Mouse (Mus musculus) erythroblast, embryonic 14.5 days (primary cell): ENCODE results near the gene Brd2. TPM values are rescaled to one million over a fixed set of nuclear protein-coding genes. Genes with fewer than 3 reads are reported as not detected.
A peak's percentile ranks its signal among the peaks of the same experiment; 100 is the strongest.

Experiments used
- H3K27me3 ChIP-seq: 2 replicates; pipeline ENCODE4 v1.6.1; 2012; ENCODE audit warnings: inconsistent platforms; ENCODE audit not compliant: control insufficient read depth
- H3K36me3 ChIP-seq: 2 replicates; pipeline ENCODE4 v1.6.1; 2012; ENCODE audit warnings: mild to moderate bottlenecking, inconsistent platforms; ENCODE audit not compliant: control insufficient read depth
- H3K4me1 ChIP-seq: 2 replicates; pipeline ENCODE4 v1.6.1; 2012; ENCODE audit warnings: inconsistent platforms; ENCODE audit not compliant: control insufficient read depth
- H3K4me3 ChIP-seq: replicated peaks from 2 replicates; pipeline ENCODE3; 2012; ENCODE audit warnings: moderate library complexity, mild to moderate bottlenecking, inconsistent platforms
- H3K9me3 ChIP-seq: 2 replicates; pipeline ENCODE4 v1.6.1; 2012; ENCODE audit warnings: low read length, inconsistent platforms, mixed read lengths; ENCODE audit not compliant: control insufficient read depth
- GATA1 ChIP-seq: IDR thresholded peaks from 2 replicates; pipeline ENCODE4 v1.6.1; 2012; ENCODE audit warnings: low read length, inconsistent platforms, mixed read lengths
- TAL1 ChIP-seq: IDR thresholded peaks from 3 replicates; pipeline ENCODE4 v1.6.1; 2012; ENCODE audit warnings: low read length, inconsistent platforms, mixed read lengths
- polyA plus RNA-seq: library from polyadenylated mRNA; stranded (reverse); fragments of >175 nt; gene quantifications from 2 replicates; pipeline ENCODE4 v1.2.3, GENCODE M21; 2012

The Brd2 gene
- polyA plus RNA-seq, result 28.3 and 30.4 TPM in 2 replicates

GRCm38 (mm10) chr17:34122188-34122984 is at the start of gene Brd2:
Gene Brd2, minus strand, starts transcription at chr17:34122634.
- Histone ChIP-seq H3K9me3 (no peaks in the 10 kb centered on the region), H3K36me3 (peaks cover 23% of the 10 kb centered on the region), H3K4me3 (peak within 1 kb of the TSS; percentile 100), H3K27me3 (no peaks in the 10 kb centered on the region), H3K4me1 (peaks cover 74% of the 10 kb centered on the region)
- TF ChIP-seq GATA1 (no peak), TAL1 (no peak)

GRCm38 (mm10) chr17:34170877-34171498 is 48.6 kb upstream of the Brd2 start:
- TF ChIP-seq GATA1 (no peak), TAL1 (no peak)
- no peaks in the 10 kb centered on the region for H3K36me3 ChIP-seq
- H3K4me1 ChIP-seq, result peaks cover 4% of the 10 kb centered on the region; the same call in 1 of the 2 replicates
- H3K4me3 ChIP-seq, result no peak overlapping the region
- peaks cover 7% of the 10 kb centered on the region for H3K27me3 ChIP-seq
- peaks cover 8% of the 10 kb centered on the region for H3K9me3 ChIP-seq

GRCm38 (mm10) chr17:34170487-34170876 is 48.0 kb upstream of the Brd2 start:
- Histone ChIP-seq H3K4me3 (no peak overlapping the region), H3K36me3 (no peaks in the 10 kb centered on the region), H3K27me3 (peaks cover 7% of the 10 kb centered on the region), H3K4me1 (peaks cover 4% of the 10 kb centered on the region; the same call in 1 of the 2 replicates), H3K9me3 (peaks cover 11% of the 10 kb centered on the region)
- no peak for TF ChIP-seq GATA1
- TF ChIP-seq TAL1, result no peak

GRCm38 (mm10) chr17:34169279-34169678 is 46.8 kb upstream of the Brd2 start:
- Histone ChIP-seq H3K4me1 (peaks cover 4% of the 10 kb centered on the region; the same call in 1 of the 2 replicates), H3K27me3 (peaks cover 7% of the 10 kb centered on the region), H3K4me3 (no peak overlapping the region), H3K36me3 (no peaks in the 10 kb centered on the region), H3K9me3 (peaks cover 12% of the 10 kb centered on the region)
- no peak for TF ChIP-seq GATA1
- no peak for TF ChIP-seq TAL1

GRCm38 (mm10) chr17:34165033-34165730 is 42.7 kb upstream of the Brd2 start:
- Histone ChIP-seq H3K4me3 (no peak overlapping the region), H3K4me1 (no peaks in the 10 kb centered on the region), H3K27me3 (peaks cover 4% of the 10 kb centered on the region; the same call in 1 of the 2 replicates), H3K36me3 (no peaks in the 10 kb centered on the region), H3K9me3 (peaks cover 8% of the 10 kb centered on the region)
- TF ChIP-seq TAL1, result no peak
- no peak for TF ChIP-seq GATA1

- peaks cover 4% of the 10 kb centered on the region; the same call in 1 of the 2 replicates for H3K27me3 ChIP-seq
- H3K4me1 ChIP-seq, result no peaks in the 10 kb centered on the region
- TF ChIP-seq GATA1, result no peak
- TF ChIP-seq TAL1, result no peak
- no peak overlapping the region for H3K4me3 ChIP-seq
- peaks cover 6% of the 10 kb centered on the region for H3K9me3 ChIP-seq
- no peaks in the 10 kb centered on the region for H3K36me3 ChIP-seq
Observed at GRCm38 (mm10) chr17:34164202-34164895, 41.9 kb upstream of the Brd2 start.

GRCm38 (mm10) chr17:34155534-34155933 is 33.1 kb upstream of the Brd2 start:
- Histone ChIP-seq H3K27me3 (no peaks in the 10 kb centered on the region), H3K4me3 (no peak overlapping the region), H3K36me3 (no peaks in the 10 kb centered on the region), H3K9me3 (no peaks in the 10 kb centered on the region), H3K4me1 (no peaks in the 10 kb centered on the region)
- TF ChIP-seq GATA1, result no peak
- no peak for TF ChIP-seq TAL1

GRCm38 (mm10) chr17:34152923-34153322 is 30.5 kb upstream of the Brd2 start, which contains the start of gene H2-DMb1:
Gene H2-DMb1, plus strand, starts transcription at chr17:34153072.
- no peak within 1 kb of the TSS for H3K4me3 ChIP-seq
- H3K27me3 ChIP-seq, result no peaks in the 10 kb centered on the region
- no peaks in the 10 kb centered on the region for H3K9me3 ChIP-seq
- no peaks in the 10 kb centered on the region for H3K36me3 ChIP-seq
- H3K4me1 ChIP-seq, result no peaks in the 10 kb centered on the region
- no peak for TF ChIP-seq GATA1
- no peak for TF ChIP-seq TAL1
